In the genomic region with DNA sequence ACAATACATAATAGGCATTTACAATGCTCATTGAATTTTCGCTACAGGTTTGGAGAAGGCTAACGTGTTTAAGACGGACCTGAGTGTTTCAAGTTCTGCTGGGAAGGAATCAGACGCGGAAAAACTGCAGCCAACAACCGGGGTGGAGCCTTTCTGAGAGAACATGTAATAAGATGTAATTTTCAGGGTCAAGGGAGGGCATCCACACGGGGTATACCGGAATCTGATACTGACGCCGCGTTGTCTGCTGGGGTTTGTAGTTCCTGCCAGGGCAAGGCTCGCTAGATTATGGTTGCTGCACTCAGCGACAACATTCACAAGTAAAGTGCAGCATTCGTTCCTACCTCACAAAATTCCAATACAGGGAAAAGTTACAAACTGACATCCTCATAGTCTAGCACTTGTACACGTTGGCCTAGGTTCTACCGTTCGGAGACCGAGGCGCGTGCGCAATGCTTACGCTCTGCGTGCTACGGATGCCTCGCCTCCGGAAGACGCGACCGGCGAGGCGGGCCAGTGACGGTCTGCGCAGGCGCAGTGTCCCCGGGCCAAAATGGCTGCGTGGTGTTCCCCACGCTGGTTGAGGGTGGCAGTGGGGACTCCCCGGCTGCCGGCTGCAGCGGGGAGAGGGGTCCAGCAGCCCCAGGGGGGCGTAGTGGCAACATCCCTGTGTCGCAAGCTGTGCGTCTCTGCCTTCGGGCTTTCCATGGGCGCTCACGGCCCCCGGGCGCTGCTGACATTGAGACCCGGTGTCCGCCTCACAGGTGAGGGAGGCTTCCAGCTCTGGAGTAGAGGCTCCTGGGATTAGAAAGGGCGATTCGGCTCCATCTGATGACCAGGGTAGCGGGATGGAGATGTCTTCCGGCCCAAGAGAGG, we compare ENCODE assay signal across 7 mouse cellular contexts. TPM values are rescaled to one million over a fixed set of nuclear protein-coding genes. Genes with fewer than 3 reads are reported as not detected.
DNase-seq lines count a peak whose midpoint lies in the region; ATAC-seq lines count a peak whose summit lies in the region.

No protein-coding gene starts in this region.

- H3K4me3 ChIP-seq in embryonic facial prominence, embryonic 12.5 days = peak overlapping the region; percentile 90
- peak overlapping the region; percentile 91 for H3K4me3 ChIP-seq in limb, embryonic 11.5 days (ENCODE audit: low read depth, low read length)
- peak overlapping the region; percentile 89 for H3K4me3 ChIP-seq in midbrain, embryonic 14.5 days (replicated peaks; ENCODE audit: low read depth, low read length)

- H3K9me3 ChIP-seq in embryonic facial prominence, embryonic 12.5 days = no peaks in the 10 kb centered on the region
- no peaks in the 10 kb centered on the region for H3K9me3 ChIP-seq in limb, embryonic 11.5 days (ENCODE audit: control insufficient read depth, low read length)
- no peaks in the 10 kb centered on the region for H3K9me3 ChIP-seq in midbrain, embryonic 14.5 days (ENCODE audit: control insufficient read depth, low read length)

- H3K9ac ChIP-seq in embryonic facial prominence, embryonic 12.5 days = peak overlapping the region; percentile 83
- H3K9ac ChIP-seq in limb, embryonic 11.5 days (ENCODE audit: low read length) = peak overlapping the region; percentile 79
- peak overlapping the region; percentile 80 for H3K9ac ChIP-seq in midbrain, embryonic 14.5 days (replicated peaks; ENCODE audit: low read length)

- no peaks in the 10 kb centered on the region for H3K27me3 ChIP-seq in embryonic facial prominence, embryonic 12.5 days
- H3K27me3 ChIP-seq in limb, embryonic 11.5 days (ENCODE audit: control insufficient read depth, insufficient read depth, low read length) = no peaks in the 10 kb centered on the region
- no peaks in the 10 kb centered on the region for H3K27me3 ChIP-seq in midbrain, embryonic 14.5 days (ENCODE audit: control insufficient read depth, insufficient read depth, low read length)

- H3K27ac ChIP-seq in embryonic facial prominence, embryonic 12.5 days = peak overlapping the region; percentile 83
- H3K27ac ChIP-seq in limb, embryonic 11.5 days (replicated peaks; ENCODE audit: low read depth, low read length) = no peak overlapping the region; the same call in 1 of the 2 replicates
- H3K27ac ChIP-seq in midbrain, embryonic 14.5 days (replicated peaks; ENCODE audit: low read depth, low read length) = peak overlapping the region; percentile 50

- WGBS in embryonic facial prominence, embryonic 12.5 days = under 1% methylated on average over 54 of the region's 54 CpGs
- under 1% methylated on average over 54 of the region's 54 CpGs for WGBS in limb, embryonic 11.5 days
- WGBS in midbrain, embryonic 14.5 days = under 1% methylated on average over 54 of the region's 54 CpGs

- H3K4me1 ChIP-seq in embryonic facial prominence, embryonic 12.5 days = peaks cover 13% of the 10 kb centered on the region
- peaks cover 3% of the 10 kb centered on the region for H3K4me1 ChIP-seq in limb, embryonic 11.5 days (ENCODE audit: control insufficient read depth, insufficient read depth, low read length)
- H3K4me1 ChIP-seq in midbrain, embryonic 14.5 days (ENCODE audit: control insufficient read depth, insufficient read depth, low read length) = peaks cover 12% of the 10 kb centered on the region; the same call in 1 of the 2 replicates

- ATAC-seq in embryonic facial prominence, embryonic 12.5 days (ENCODE audit: insufficient number of reproducible peaks, insufficient read depth, low FRiP score, low TSS enrichment) = peak; percentile 83
- ATAC-seq in limb, embryonic 11.5 days (ENCODE audit: insufficient number of reproducible peaks, low FRiP score, low TSS enrichment, low read depth) = peak; percentile 78
- peak; percentile 86 for ATAC-seq in midbrain, embryonic 14.5 days (ENCODE audit: low FRiP score, low TSS enrichment)

- DNase-seq in adrenal gland, postnatal 25 days = peak; percentile 99
- DNase-seq in heart, adult 11 months = peak; percentile 99
- peak; percentile 97 for DNase-seq in kidney, adult 18-20 months
- peak; percentile 95 for DNase-seq in limb, embryonic 11.5 days (ENCODE audit: low spot score)
- DNase-seq in midbrain, embryonic 14.5 days = peak; percentile 99
- peak; percentile 94 to 97 for DNase-seq in spleen, adult 18-20 months

- peaks cover 15% of the 10 kb centered on the region for H3K36me3 ChIP-seq in embryonic facial prominence, embryonic 12.5 days
- H3K36me3 ChIP-seq in limb, embryonic 11.5 days (ENCODE audit: control insufficient read depth, insufficient read depth, low read length) = peaks cover 2% of the 10 kb centered on the region; the same call in 1 of the 2 replicates
- peaks cover 14% of the 10 kb centered on the region for H3K36me3 ChIP-seq in midbrain, embryonic 14.5 days (ENCODE audit: control insufficient read depth, insufficient read depth, low read length)

- H3K4me2 ChIP-seq in embryonic facial prominence, embryonic 12.5 days (replicated peaks) = peak overlapping the region; percentile 80
- peak overlapping the region; percentile 88 for H3K4me2 ChIP-seq in limb, embryonic 11.5 days (ENCODE audit: low read depth, severe bottlenecking)
- H3K4me2 ChIP-seq in midbrain, embryonic 14.5 days (ENCODE audit: low read length) = peak overlapping the region; percentile 94

RNA-seq across cellular contexts. Expression of a gene that starts 4.2 kb away (rescaled TPM):
- 36.2 and 39.7 TPM in 2 replicates for total RNA-seq in adrenal gland, postnatal 25 days (2021)
- polyA plus RNA-seq in embryonic facial prominence, embryonic 12.5 days (2016; fragmentation: Nextera tagmentation; extraction: Ambion mirVana) = 18.2 and 23.1 TPM in 2 replicates
- polyA plus RNA-seq in limb, embryonic 11.5 days (2014; fragmentation: Nextera tagmentation; extraction: Ambion mirVana) = 13.1 and 15.7 TPM in 2 replicates
- 23.3 and 25.7 TPM in 2 replicates for polyA plus RNA-seq in midbrain, embryonic 14.5 days (2014; fragmentation: Nextera tagmentation; extraction: Ambion mirVana)

RNA-seq across cellular contexts. Expression of a gene that starts 35.3 kb away (rescaled TPM):
- 7.0 and 9.1 TPM in 2 replicates for total RNA-seq in adrenal gland, postnatal 25 days (2021)
- polyA plus RNA-seq in embryonic facial prominence, embryonic 12.5 days (2016; fragmentation: Nextera tagmentation; extraction: Ambion mirVana) = 124 and 135 TPM in 2 replicates
- 249 and 258 TPM in 2 replicates for polyA plus RNA-seq in limb, embryonic 11.5 days (2014; fragmentation: Nextera tagmentation; extraction: Ambion mirVana)
- polyA plus RNA-seq in midbrain, embryonic 14.5 days (2014; fragmentation: Nextera tagmentation; extraction: Ambion mirVana) = 80.9 and 91.4 TPM in 2 replicates

RNA-seq across cellular contexts. Expression of a gene that starts 42.3 kb away (rescaled TPM):
- 105 and 106 TPM in 2 replicates for total RNA-seq in adrenal gland, postnatal 25 days (2021)
- polyA plus RNA-seq in embryonic facial prominence, embryonic 12.5 days (2016; fragmentation: Nextera tagmentation; extraction: Ambion mirVana) = 102 and 105 TPM in 2 replicates
- 103 and 111 TPM in 2 replicates for polyA plus RNA-seq in limb, embryonic 11.5 days (2014; fragmentation: Nextera tagmentation; extraction: Ambion mirVana)
- polyA plus RNA-seq in midbrain, embryonic 14.5 days (2014; fragmentation: Nextera tagmentation; extraction: Ambion mirVana) = 91.6 and 96.4 TPM in 2 replicates

RNA-seq across cellular contexts. Expression of a gene that starts 44.0 kb away (rescaled TPM):
- total RNA-seq in adrenal gland, postnatal 25 days (2021) = 117 and 125 TPM in 2 replicates
- 57.1 and 59.8 TPM in 2 replicates for polyA plus RNA-seq in embryonic facial prominence, embryonic 12.5 days (2016; fragmentation: Nextera tagmentation; extraction: Ambion mirVana)
- 56.5 and 59.1 TPM in 2 replicates for polyA plus RNA-seq in limb, embryonic 11.5 days (2014; fragmentation: Nextera tagmentation; extraction: Ambion mirVana)
- polyA plus RNA-seq in midbrain, embryonic 14.5 days (2014; fragmentation: Nextera tagmentation; extraction: Ambion mirVana) = 44.8 and 55.0 TPM in 2 replicates

RNA-seq across cellular contexts. Expression of a gene that starts 44.1 kb away (rescaled TPM):
- total RNA-seq in adrenal gland, postnatal 25 days (2021) = 5.4 and 9.3 TPM in 2 replicates
- polyA plus RNA-seq in embryonic facial prominence, embryonic 12.5 days (2016; fragmentation: Nextera tagmentation; extraction: Ambion mirVana) = 23.4 and 24.1 TPM in 2 replicates
- 20.2 and 22.3 TPM in 2 replicates for polyA plus RNA-seq in limb, embryonic 11.5 days (2014; fragmentation: Nextera tagmentation; extraction: Ambion mirVana)
- polyA plus RNA-seq in midbrain, embryonic 14.5 days (2014; fragmentation: Nextera tagmentation; extraction: Ambion mirVana) = 3.4 and 3.9 TPM in 2 replicates
